Mouse (Mus musculus) liver, embryonic 15.5 days (tissue): ENCODE data around the gene Umad1. TPM values are rescaled to one million over a fixed set of nuclear protein-coding genes. Genes with fewer than 3 reads are reported as not detected.

Source experiments
- ATAC-seq: fragments of 200-750 bp; cut with Nextera tagmentation; 2 replicates; pipeline ENCODE4 v1.8.0; 2017; ENCODE audit warnings: moderate number of reproducible peaks, mild to moderate bottlenecking, moderate library complexity; ENCODE audit not compliant: insufficient read depth
- H3K27ac ChIP-seq: fragments of 300-500 bp; sonication (generic); replicated peaks from 2 replicates; pipeline ENCODE4 v1.5.1; 2015; ENCODE audit warnings: mild to moderate bottlenecking, inconsistent platforms
- H3K27me3 ChIP-seq: fragments of 300-500 bp; sonication (generic); 2 replicates; pipeline ENCODE4 v1.6.1; 2015; ENCODE audit warnings: mild to moderate bottlenecking, inconsistent platforms
- H3K36me3 ChIP-seq: fragments of 300-500 bp; sonication (generic); replicated peaks from 2 replicates; pipeline ENCODE4 v1.6.1; 2015; ENCODE audit warnings: moderate library complexity, mild to moderate bottlenecking, inconsistent platforms
- H3K4me1 ChIP-seq: fragments of 300-500 bp; sonication (generic); replicated peaks from 2 replicates; pipeline ENCODE4 v1.6.1; 2015; ENCODE audit warnings: inconsistent platforms
- H3K4me2 ChIP-seq: fragments of 300-500 bp; sonication (generic); 2 replicates; pipeline ENCODE4 v1.6.1; 2015; ENCODE audit warnings: moderate library complexity, mild to moderate bottlenecking, inconsistent platforms
- H3K4me3 ChIP-seq: fragments of 300-500 bp; sonication (generic); replicated peaks from 2 replicates; pipeline ENCODE4 v1.5.1; 2015; ENCODE audit warnings: mild to moderate bottlenecking, inconsistent platforms
- H3K9ac ChIP-seq: fragments of 300-500 bp; sonication (generic); 2 replicates; pipeline ENCODE4 v1.6.1; 2015; ENCODE audit warnings: moderate library complexity, mild to moderate bottlenecking, inconsistent platforms
- H3K9me3 ChIP-seq: fragments of 300-500 bp; sonication (generic); replicated peaks from 2 replicates; pipeline ENCODE4 v1.6.1; 2016; ENCODE audit warnings: inconsistent platforms
- WGBS: fragments of 180-500 bp; shearing (Covaris S2); methylation state at CpG from one replicate; pipeline ENCODE4 v1.1.7; 2015; ENCODE audit warnings: mixed read lengths; ENCODE audit not compliant: insufficient replicate concordance; 5-methylcytosine and 5-hydroxymethylcytosine counted together
- polyA plus RNA-seq: library from polyadenylated mRNA; unstranded; fragments of >200 nt; fragmentation: Nextera tagmentation; extraction: Ambion mirVana; gene quantifications from 2 replicates; pipeline ENCODE4 v1.2.1, GENCODE M21; 2015

Gene Umad1
- polyA plus RNA-seq, 1 experiment from 2014 or later: 16.4 TPM

DNA sequence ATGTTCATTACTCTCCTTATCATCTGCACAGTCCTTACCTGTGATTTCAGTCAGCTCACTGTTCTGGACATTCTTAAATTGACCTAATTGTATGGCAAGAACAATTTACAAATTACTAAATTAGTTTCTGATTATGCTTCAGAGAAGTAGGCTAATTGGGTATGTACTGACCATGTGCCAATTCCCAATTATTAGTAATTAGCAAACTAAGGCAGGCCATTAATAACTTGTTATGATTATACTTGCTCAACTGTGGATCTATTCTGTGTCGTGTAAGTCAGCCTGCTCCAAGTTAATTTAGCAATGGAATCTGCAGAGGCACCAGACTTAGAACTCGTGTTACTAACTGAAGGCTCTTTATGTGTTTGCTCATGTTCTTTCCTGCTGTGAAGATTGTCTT lies 114.0 kb downstream of the Umad1 start:
- Histone ChIP-seq H3K9ac (no peak overlapping the region), H3K4me3 (no peak overlapping the region), H3K4me1 (no peaks in the 10 kb centered on the region), H3K27me3 (no peaks in the 10 kb centered on the region), H3K27ac (no peak overlapping the region), H3K9me3 (no peaks in the 10 kb centered on the region), H3K4me2 (no peak overlapping the region), H3K36me3 (no peaks in the 10 kb centered on the region)
- ATAC-seq: no peak
- 68% methylated on average over 2 of the region's 2 CpGs for WGBS

DNA sequence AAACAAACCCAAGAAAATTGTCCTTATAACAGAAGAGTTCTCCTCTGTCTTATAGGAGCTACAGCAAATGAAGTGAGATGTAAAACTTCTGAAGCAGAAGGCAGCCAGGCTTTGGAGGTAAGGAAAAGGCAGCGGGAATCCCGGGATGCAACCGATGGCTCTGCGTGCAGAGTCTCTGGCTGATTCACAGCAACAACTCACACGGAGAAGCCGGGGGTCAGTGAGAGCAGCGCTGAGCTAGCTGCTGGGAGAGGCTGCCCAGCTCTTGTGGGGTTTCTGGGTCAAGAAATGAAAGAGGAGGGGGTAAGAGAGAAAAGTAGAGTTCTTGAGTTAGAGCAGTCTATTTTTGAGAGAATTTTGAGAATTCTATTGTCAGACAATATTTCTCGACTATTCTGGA lies 114.8 kb downstream of the Umad1 start:
- H3K36me3 ChIP-seq: no peaks in the 10 kb centered on the region
- no peaks in the 10 kb centered on the region for H3K9me3 ChIP-seq
- no peak overlapping the region for H3K27ac ChIP-seq
- H3K4me1 ChIP-seq: no peaks in the 10 kb centered on the region
- H3K9ac ChIP-seq: no peak overlapping the region
- H3K4me2 ChIP-seq: no peak overlapping the region
- no peaks in the 10 kb centered on the region for H3K27me3 ChIP-seq
- WGBS: 77% methylated on average over 8 of the region's 8 CpGs
- H3K4me3 ChIP-seq: no peak overlapping the region
- ATAC-seq: no peak

DNA sequence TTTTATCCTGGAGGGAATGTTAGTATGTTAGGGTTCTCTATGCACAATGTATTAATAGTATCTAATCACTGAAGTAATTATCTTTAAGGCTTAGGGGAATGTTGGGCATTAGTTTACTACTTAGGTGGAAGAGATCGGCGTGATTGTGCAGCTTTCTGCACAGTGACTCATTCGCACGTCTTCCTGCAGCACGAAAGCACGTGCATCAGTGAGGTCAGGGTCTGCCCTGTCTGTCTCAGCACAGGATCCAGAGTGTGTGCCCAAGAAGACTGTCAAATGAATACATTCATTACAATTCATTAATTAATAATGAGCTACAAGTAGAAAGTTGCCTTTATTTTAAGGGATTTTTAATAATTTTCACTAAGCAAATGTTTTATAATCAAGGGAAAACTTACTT lies 115.2 kb downstream of the Umad1 start:
- H3K4me2 ChIP-seq: no peak overlapping the region
- no peak for ATAC-seq
- 84% methylated on average over 6 of the region's 6 CpGs for WGBS
- H3K27ac ChIP-seq: no peak overlapping the region
- no peaks in the 10 kb centered on the region for H3K27me3 ChIP-seq
- no peaks in the 10 kb centered on the region for H3K9me3 ChIP-seq
- no peaks in the 10 kb centered on the region for H3K4me1 ChIP-seq
- no peak overlapping the region for H3K9ac ChIP-seq
- H3K4me3 ChIP-seq: no peak overlapping the region
- H3K36me3 ChIP-seq: no peaks in the 10 kb centered on the region

DNA sequence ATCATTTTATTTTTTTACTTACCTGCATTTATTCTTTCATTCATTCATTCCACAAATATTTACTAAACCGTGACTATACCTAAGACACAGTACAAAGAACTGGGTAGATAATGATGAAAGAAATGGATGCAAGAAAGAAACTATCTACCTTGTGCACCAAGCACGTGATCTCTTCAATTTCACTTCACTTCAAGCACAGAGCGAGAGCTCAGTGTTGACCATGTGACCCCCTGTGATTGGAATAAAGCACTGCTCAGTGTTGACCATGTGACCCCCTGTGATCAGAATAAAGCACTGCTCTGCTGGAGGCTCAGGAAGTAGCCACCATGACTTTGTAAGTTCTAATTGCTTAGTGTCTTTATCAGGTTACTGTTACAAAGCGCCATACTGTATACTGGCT lies 115.6 kb downstream of the Umad1 start:
- Histone ChIP-seq H3K9me3 (no peaks in the 10 kb centered on the region), H3K27me3 (no peaks in the 10 kb centered on the region), H3K36me3 (no peaks in the 10 kb centered on the region), H3K4me1 (no peaks in the 10 kb centered on the region), H3K27ac (no peak overlapping the region), H3K4me3 (no peak overlapping the region), H3K4me2 (no peak overlapping the region), H3K9ac (no peak overlapping the region)
- 78% methylated on average over 4 of the region's 4 CpGs for WGBS
- no peak for ATAC-seq

DNA sequence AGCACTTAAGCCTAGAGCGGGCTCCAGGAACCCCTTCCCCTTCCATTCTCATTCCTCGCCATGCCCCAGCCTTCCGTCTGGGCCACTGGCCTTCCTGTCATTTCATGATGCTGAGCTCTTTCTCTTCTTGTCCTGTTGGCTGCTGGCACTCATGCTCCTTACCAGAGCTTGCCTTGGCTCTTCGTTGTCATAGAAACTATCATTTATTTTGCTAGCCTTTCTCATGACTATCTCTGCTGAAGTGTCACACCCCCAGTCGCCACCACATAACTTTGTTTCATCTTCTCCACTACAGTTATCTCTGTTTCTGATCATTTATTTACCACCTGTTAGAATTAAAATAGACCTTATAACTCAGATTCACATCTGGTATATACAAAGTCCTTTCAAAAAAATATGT lies 117.3 kb downstream of the Umad1 start:
- H3K4me2 ChIP-seq: no peak overlapping the region
- H3K27ac ChIP-seq: no peak overlapping the region
- no peaks in the 10 kb centered on the region for H3K27me3 ChIP-seq
- no peaks in the 10 kb centered on the region for H3K9me3 ChIP-seq
- ATAC-seq: no peak
- H3K4me3 ChIP-seq: no peak overlapping the region
- H3K4me1 ChIP-seq: no peaks in the 10 kb centered on the region
- H3K9ac ChIP-seq: no peak overlapping the region
- 79% methylated on average over 5 of the region's 5 CpGs for WGBS
- no peaks in the 10 kb centered on the region for H3K36me3 ChIP-seq

DNA sequence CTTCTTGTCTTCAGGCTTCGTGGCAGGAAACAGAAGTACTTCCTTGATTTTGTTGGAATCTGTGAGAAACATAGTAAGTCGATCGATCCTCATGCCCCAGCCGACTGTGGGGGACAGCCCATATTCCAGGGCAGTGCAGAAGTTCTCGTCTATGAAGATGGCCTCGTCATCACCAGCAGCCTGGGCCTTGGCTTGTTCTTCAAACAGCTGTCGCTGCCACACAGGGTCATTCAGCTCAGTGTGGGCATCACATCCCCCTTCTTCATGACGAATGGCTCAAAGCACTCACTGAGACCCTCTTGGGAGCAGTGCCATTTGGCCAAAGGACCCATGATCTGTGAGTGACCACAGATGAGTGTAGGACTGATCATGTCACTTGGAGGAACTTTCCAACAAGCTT lies 118.6 kb downstream of the Umad1 start:
- no peak for ATAC-seq
- no peaks in the 10 kb centered on the region for H3K27me3 ChIP-seq
- WGBS: 45% methylated on average over 8 of the region's 8 CpGs
- no peak overlapping the region for H3K4me3 ChIP-seq
- H3K36me3 ChIP-seq: no peaks in the 10 kb centered on the region
- no peak overlapping the region for H3K4me2 ChIP-seq
- H3K4me1 ChIP-seq: no peaks in the 10 kb centered on the region
- no peaks in the 10 kb centered on the region for H3K9me3 ChIP-seq
- H3K27ac ChIP-seq: no peak overlapping the region
- H3K9ac ChIP-seq: no peak overlapping the region

DNA sequence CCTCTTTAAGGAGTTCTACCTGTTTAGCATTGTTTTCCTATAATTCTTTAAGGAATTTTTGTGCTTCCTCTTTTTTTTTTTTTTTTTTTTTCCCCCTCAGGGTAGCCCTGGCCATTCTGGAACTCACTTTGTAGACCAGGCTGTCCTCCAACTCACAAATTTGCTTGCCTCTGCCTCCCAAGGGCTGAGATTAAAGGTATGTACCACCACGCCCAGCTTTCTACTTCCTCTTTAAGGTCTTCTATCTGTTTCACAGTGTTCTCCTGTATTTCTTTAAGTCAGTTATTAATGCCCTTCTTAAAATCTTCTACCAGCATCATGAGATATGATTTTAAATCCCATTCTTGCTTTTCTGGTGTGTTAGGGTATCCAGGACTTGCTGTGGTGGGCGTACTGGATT lies 130.2 kb downstream of the Umad1 start:
- H3K27me3 ChIP-seq: no peaks in the 10 kb centered on the region
- H3K9ac ChIP-seq: no peak overlapping the region
- no peaks in the 10 kb centered on the region for H3K9me3 ChIP-seq
- no peak overlapping the region for H3K27ac ChIP-seq
- peaks cover 8% of the 10 kb centered on the region; the same call in 1 of the 2 replicates for H3K4me1 ChIP-seq
- H3K4me2 ChIP-seq: no peak overlapping the region
- no peak overlapping the region for H3K4me3 ChIP-seq
- 79% methylated on average over 2 of the region's 2 CpGs for WGBS
- no peak for ATAC-seq
- no peaks in the 10 kb centered on the region for H3K36me3 ChIP-seq

DNA sequence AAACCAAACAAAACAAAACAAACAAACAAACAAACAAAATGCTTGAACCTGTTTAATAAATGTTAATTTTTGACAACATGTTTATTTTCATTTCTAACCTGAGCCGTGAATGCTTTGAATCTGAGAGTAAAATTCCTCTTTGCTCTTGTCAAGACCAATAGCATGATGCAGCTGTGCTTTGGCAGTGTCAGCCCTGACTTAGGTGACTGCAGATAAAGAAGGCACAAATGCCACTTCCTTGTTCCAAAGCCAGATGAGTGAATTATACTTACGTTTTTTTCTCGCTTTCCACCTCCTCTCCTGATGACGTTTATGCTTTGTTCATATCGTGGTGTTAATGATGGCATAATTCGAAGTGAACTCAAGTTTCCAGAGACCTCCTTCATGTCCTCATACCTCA lies 131.2 kb downstream of the Umad1 start:
- no peaks in the 10 kb centered on the region for H3K36me3 ChIP-seq
- H3K4me1 ChIP-seq: peaks cover 8% of the 10 kb centered on the region; the same call in 1 of the 2 replicates
- no peaks in the 10 kb centered on the region for H3K9me3 ChIP-seq
- 73% methylated on average over 6 of the region's 6 CpGs for WGBS
- H3K4me3 ChIP-seq: no peak overlapping the region
- H3K27me3 ChIP-seq: no peaks in the 10 kb centered on the region
- H3K9ac ChIP-seq: no peak overlapping the region
- H3K27ac ChIP-seq: no peak overlapping the region
- H3K4me2 ChIP-seq: no peak overlapping the region
- ATAC-seq: no peak

DNA sequence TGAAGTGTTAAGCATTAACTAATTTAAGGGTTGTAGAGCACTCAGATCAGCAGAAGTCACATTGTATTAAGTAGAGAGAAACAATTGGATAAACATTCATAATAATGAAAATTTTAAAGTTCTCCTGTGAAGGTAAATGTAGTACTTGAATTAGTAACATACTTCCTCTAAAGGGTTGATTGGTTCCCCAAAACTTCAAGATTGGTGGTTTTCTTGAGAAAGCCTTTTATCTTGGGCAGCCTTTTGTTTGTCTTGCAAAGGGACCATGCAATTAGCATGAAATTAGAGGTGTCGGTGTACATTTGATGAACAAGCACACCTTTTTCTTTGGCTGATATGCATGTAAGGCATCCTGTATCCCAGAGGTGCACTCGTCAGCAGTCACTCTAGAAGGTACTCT lies 131.8 kb downstream of the Umad1 start:
- Histone ChIP-seq H3K4me1 (peaks cover 8% of the 10 kb centered on the region; the same call in 1 of the 2 replicates), H3K9ac (no peak overlapping the region), H3K9me3 (no peaks in the 10 kb centered on the region), H3K27ac (no peak overlapping the region), H3K4me3 (no peak overlapping the region), H3K4me2 (no peak overlapping the region), H3K36me3 (no peaks in the 10 kb centered on the region), H3K27me3 (no peaks in the 10 kb centered on the region)
- ATAC-seq: no peak
- WGBS: 77% methylated on average over 2 of the region's 2 CpGs

DNA sequence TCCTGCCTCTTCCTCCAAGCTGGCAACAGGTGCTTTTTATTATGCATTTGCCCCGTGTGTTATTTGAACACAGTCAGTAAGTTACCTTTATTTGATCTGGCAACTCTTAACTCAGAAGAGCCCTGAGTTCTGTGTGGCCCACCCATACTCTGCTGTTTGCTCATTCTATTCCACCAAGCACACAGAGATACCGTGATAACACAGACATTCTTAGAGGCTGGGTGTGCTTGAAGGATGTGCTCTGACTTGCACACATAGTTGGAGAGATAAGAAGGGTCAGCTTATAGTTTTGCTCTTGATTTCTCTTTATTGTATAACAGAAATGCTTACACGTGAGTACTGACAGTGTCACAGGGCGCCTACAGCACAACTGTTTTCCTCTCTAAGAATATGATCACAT lies 133.9 kb downstream of the Umad1 start:
- WGBS: 41% methylated on average over 4 of the region's 4 CpGs
- H3K9ac ChIP-seq: no peak overlapping the region
- no peaks in the 10 kb centered on the region for H3K9me3 ChIP-seq
- no peak overlapping the region for H3K4me3 ChIP-seq
- no peak overlapping the region for H3K27ac ChIP-seq
- no peak overlapping the region for H3K4me2 ChIP-seq
- H3K27me3 ChIP-seq: no peaks in the 10 kb centered on the region
- ATAC-seq: 0 out of 2 replicates have a peak, but pooled peaks have one; percentile 37
- H3K36me3 ChIP-seq: no peaks in the 10 kb centered on the region
- peaks cover 8% of the 10 kb centered on the region; the same call in 1 of the 2 replicates for H3K4me1 ChIP-seq

DNA sequence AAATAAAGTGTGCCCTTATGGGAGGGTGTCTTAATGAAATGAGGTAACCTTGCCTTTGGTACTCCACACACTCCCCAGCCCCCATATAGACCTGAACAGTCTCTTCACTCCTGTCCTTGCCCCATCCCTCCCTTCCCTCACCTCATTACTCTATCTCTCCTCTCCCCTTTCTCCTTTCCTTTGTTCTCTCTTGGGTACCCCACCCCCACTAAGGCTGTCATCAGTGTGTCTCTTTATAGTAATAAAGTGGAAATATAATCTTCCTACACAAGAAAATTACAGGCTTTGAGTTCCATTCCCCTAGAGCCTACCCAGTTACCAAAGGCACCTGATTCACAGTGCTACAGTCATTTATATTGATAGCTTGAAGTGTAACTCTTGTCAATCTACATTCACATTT lies 135.0 kb downstream of the Umad1 start:
- no peak overlapping the region for H3K4me2 ChIP-seq
- no peaks in the 10 kb centered on the region for H3K36me3 ChIP-seq
- H3K9me3 ChIP-seq: no peaks in the 10 kb centered on the region
- H3K27me3 ChIP-seq: no peaks in the 10 kb centered on the region
- no peak for ATAC-seq
- H3K4me3 ChIP-seq: no peak overlapping the region
- H3K27ac ChIP-seq: no peak overlapping the region
- H3K4me1 ChIP-seq: peaks cover 8% of the 10 kb centered on the region; the same call in 1 of the 2 replicates
- H3K9ac ChIP-seq: no peak overlapping the region

DNA sequence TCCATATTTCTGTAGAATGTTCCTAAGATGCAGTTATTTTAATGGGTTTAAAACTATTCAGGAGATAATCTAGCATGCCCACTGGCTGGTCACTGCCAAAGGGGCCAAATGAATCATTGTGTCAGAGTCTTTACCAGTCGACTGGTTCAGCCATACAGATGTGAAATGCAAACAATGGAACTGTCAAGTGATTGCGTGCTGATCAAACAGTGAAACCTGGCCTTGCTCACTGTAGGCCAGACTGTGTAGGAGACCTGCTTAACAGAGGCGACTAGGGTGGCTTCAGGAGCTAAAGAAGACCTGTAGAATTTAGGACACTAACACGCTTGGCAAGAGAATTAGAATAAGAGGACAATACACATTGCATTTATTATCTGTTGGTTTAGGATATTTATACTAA lies 136.0 kb downstream of the Umad1 start:
- no peak for ATAC-seq
- Histone ChIP-seq H3K9ac (no peak overlapping the region), H3K27ac (no peak overlapping the region), H3K4me1 (peaks cover 8% of the 10 kb centered on the region; the same call in 1 of the 2 replicates), H3K27me3 (no peaks in the 10 kb centered on the region), H3K4me2 (no peak overlapping the region), H3K4me3 (no peak overlapping the region), H3K9me3 (no peaks in the 10 kb centered on the region), H3K36me3 (no peaks in the 10 kb centered on the region)
- WGBS: 49% methylated on average over 4 of the region's 4 CpGs
